Mouse (Mus musculus) cortical plate, adult 2 months (tissue): ENCODE data around the gene Grin3a.

ENCODE experiments used
- CTCF ChIP-seq: fragments of 200-500 bp; IDR thresholded peaks from 2 replicates; pipeline ENCODE4 v1.5.1; 2011; ENCODE audit warnings: mild to moderate bottlenecking, control low read depth, low read length; ENCODE audit not compliant: insufficient read depth; ENCODE audit errors: extremely low read depth
- POLR2A ChIP-seq: fragments of 200-500 bp; IDR thresholded peaks from 2 replicates; pipeline ENCODE4 v1.6.1; 2011; ENCODE audit warnings: mild to moderate bottlenecking, low read length, control low read depth; ENCODE audit not compliant: insufficient read depth; ENCODE audit errors: extremely low read depth

GRCm38 (mm10) chr4:49623916-49624315 is 221.6 kb downstream of the Grin3a start:
- no peak for TF ChIP-seq POLR2A
- TF ChIP-seq CTCF: no peak
